Mouse (Mus musculus): ENCODE results near the gene Rmnd1. TPM values are rescaled to one million over a fixed set of nuclear protein-coding genes. Genes with fewer than 3 reads are reported as not detected.
"Not testable (repeated sequence)": the region's sequence is repeated elsewhere in the genome, so short reads cannot be mapped to it uniquely, and the experiment has no call there.

Gene Rmnd1
- 35.0 and 40.7 TPM in 2 replicates for total RNA-seq (2015)
- total RNA-seq (2017) = 21.1 and 29.5 TPM in 2 replicates

DNA sequence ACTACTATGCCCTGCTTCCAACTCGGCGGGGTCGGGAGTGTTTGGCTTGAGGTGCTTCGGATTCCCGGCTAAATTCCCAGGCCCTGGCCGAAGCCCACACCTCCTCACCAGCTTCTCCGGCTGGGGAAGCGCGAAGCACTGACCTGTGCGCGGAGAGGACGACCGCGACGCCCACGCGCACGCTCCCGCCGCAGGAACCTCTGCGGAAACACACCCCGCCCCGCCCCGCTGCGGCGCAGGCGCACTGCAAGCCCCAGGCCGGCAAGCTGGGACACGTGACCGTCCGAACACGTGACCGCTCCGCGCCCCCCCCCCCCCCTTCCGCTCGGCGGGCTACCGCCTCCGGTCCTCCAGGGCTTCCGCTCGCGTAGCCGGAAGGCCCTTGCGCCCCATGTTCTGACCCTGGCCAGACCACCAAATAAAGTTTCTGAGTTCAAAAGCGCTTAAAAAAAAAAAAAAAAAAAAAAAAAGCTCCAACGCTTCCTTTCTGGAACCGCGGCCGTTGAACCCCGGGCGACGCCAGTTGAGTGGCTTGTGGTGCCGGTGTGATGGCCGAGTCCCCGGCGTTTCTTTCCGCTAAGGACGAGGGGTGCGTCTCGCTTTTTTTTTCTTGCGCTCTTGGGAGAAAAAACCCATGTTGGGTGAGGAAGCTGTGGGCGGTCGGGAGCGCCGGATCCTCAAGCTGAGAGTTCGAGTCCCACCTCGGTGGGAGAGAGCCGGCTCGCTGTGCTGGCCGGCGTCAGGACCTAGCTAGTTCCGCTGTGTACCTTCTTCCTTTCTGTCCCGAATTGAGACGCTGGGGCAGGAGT is at the start of gene Rmnd1, which contains the start of gene Armt1:
Gene Rmnd1 (minus strand): TSS at position 266 of the 809 bp plus-strand sequence.
Gene Armt1 (plus strand): TSS at position 345 of the 809 bp plus-strand sequence.
- peak; percentile 84 for ATAC-seq (ENCODE audit: poor library complexity, severe bottlenecking)

DNA sequence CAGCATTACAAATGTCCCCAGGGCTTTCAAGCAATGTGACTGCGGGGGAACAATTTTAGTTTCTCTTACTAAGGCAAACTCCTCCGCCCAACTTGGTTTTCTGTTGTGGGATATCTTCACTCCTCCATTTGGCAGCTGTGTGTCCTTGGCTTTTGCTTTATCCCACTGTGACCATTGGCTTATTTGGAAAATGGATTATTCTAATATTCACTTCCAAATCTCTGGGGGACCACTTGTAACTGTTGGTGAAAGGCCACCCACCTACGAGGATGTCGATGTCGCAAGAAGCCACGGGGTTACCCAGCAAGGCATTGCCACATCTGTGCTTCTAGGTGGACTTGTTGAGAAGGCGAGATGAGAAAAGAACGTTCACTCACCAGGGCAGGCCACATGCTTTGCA is 49.5 kb upstream of the Rmnd1 start:
- no peak for ATAC-seq (ENCODE audit: poor library complexity, severe bottlenecking)

DNA sequence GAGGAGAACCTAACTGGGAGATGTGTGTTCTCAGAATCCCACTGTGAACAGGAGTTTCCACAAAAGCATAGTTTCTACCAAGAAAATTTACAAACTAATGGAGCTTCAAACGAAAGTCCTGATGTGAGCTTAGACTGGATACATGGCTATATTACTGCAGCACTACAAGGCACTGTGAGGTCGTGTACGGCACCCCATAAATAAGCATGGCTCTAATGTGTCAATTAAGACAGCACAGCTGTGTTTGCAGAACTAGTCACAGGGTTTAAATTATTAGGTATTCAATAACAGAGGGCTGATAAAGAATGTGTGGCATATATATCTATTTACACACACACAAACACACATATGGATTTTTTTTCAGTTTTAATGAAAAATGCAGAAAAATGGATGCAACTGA is 48.7 kb upstream of the Rmnd1 start:
- no peak for ATAC-seq (ENCODE audit: poor library complexity, severe bottlenecking)

DNA sequence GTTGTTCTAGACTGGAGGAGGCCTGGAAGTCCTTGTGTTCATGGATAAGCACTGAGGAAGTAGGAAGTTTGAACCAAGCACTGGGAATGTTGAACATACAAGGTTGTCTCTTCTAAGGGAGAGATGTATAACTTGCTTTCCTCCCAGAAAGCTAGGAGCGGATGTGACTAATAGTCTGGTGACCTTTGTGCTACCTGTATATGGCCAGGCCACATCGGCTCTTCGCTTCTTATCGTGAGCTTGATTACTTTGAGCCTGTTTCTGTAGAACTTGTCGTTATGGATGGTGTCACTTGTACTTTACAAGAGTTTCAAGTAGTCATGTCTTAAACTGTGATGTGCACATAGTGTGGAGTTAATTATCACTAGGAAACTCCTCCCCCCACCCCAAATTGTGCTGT is 44.4 kb upstream of the Rmnd1 start:
- ATAC-seq (ENCODE audit: poor library complexity, severe bottlenecking) = no peak

DNA sequence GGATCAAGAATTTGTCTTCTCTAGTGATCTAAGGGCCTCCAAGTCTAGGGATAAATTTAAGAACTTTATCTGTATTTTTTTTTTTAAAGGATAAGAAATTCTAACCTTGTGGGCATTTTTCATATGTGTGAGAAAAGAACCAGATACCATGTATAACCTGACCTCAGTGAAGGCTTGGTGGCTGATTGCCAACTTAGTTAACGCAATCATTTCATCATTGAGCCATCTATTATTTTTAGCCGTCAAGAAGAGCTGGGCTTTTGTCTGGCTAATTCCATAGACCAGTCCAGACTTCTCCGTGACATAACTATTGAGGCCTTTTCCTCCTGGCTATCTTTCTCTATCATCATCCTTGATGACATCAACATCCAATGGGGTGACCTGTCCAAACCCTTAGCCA is 43.2 kb upstream of the Rmnd1 start:
- ATAC-seq (ENCODE audit: poor library complexity, severe bottlenecking) = no peak

DNA sequence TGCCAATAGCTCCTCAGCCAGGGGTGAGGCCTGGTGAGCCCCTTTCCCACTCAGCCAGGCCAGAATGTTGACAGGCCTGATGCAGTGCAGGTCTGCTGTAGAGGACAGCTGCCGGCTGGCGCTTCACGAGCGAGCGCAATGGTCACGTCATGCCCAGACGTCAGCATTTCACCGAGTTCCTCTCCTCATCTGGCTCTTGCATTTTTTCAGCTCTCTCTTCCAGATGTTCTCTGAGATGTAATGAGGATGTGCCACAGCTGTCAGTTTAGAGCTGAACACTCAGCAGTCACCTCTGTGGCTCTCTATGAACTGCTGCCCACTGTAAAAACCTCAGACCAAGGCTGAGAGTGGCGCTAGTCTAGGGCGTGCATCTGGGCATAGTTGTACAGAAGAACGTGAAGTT is 41.4 kb upstream of the Rmnd1 start:
- no peak for ATAC-seq (ENCODE audit: poor library complexity, severe bottlenecking)

DNA sequence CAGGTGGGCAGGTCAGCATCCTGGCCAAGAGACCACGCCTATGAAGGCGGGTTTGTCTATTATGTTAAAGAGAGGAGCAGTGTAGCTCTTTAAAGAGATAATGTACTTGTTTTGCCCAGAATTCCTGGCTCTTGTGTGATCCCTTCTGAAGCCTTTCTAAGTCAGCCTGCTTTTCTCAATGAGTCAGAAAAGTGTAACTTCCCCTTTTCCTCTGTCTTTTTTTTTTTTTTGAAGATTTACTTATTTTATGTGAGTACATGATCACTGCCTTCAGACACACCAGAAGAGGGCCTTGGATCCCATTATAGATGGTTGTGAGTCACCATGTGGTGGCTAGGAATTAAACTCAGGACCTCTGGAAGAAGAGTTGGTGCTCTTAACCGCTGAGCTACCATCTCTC is 37.2 kb upstream of the Rmnd1 start:
- ATAC-seq (ENCODE audit: poor library complexity, severe bottlenecking) = no peak

DNA sequence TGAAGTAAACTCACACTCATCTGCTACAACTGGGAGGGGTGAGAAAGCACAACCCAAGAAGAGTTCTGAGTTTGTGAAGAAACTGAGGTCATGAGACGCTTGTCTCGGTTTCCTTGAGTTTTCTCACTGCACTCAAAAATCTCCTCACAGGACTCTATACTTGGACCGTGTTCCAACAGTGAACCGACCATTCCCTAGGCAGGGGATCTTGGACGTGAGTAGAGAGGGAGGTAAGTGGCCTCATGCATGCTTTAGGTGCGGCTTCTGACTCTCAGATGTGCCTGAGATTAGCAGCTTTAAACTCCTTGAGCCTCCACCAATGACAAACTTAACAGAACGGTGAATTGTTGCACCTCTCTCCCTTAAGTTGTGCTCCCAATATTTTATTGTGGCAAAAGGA is 33.6 kb upstream of the Rmnd1 start:
- ATAC-seq (ENCODE audit: poor library complexity, severe bottlenecking) = no peak

DNA sequence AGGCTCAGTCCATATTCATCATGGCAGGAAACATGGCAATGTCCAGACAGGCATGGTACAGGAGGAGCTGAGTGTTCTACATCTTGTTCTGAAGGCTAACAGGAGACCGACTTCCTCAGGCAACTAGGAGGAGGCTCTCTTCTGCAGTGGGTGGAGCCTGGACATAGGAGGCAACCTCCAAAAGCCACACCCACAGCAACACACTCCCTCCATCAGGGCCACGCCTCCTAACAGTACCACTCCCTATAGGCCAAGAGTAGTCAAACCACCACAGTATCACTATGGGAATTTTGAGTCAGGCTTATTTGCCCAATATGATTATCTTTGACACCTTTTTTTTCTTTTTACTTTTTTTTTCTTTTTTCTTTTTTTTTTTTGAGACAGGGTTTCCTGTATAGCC is 28.0 kb upstream of the Rmnd1 start:
- no peak for ATAC-seq (ENCODE audit: poor library complexity, severe bottlenecking)

DNA sequence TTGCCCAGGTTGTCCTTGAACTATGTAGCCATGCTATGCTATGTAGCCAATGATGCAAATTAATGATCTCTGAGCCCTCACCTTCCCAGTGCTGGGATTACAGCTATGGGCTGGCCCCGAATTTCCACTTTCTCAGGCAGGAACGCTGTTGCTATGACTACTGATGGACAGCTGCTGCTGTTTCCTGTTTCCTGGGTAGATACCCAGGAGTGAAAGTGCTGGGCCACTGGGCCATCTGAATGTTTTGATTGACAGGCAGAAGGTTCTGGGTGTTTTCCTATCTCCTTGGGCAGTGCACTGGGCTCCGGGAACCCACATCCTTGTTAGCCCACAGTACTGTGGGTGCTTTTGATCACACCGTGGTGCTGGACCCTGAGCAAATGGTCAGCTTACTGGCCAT is 24.2 kb upstream of the Rmnd1 start:
- peak; percentile 30 for ATAC-seq (ENCODE audit: poor library complexity, severe bottlenecking)

DNA sequence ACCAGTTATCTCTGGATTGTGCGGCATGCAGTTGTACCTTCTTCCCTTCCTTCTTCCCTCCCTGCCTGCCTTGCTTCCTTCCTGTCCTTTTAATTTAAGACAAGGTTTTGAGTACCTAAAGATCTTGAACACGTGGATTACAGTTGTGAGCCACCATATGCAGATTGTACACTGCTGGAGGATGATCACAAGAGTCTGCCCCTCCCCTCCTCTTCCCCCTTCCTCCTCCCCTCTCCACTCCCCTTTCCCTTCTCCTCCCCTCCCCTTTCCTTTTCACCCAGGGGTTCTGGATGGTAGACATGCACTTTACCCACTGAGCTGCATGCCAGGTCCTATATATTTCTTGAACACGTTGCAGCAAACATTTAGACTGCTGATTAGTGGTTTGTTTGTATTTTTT is 3.2 kb upstream of the Rmnd1 start:
- no peak for ATAC-seq (ENCODE audit: poor library complexity, severe bottlenecking)

DNA sequence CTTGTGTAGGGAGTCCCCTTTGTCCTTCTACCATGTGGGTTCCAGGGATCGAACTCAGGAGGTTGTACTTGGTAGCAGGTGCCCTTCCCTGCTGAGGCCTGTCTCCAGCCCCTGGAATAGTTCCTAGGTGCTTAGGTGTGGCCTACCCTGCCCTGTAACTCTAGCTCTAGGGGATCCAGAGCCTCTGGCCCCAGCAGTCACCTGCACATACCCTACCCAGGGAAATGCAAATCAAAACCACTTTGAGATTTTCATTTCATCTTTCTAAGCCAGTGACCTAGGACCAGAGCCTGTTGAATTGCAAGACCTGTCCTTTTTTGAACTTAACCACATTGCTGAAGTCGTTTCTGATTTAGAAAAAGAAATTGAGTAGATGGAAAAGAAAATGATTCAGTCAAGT is 1.7 kb upstream of the Rmnd1 start:
- not testable (repeated sequence) for ATAC-seq (ENCODE audit: poor library complexity, severe bottlenecking)

DNA sequence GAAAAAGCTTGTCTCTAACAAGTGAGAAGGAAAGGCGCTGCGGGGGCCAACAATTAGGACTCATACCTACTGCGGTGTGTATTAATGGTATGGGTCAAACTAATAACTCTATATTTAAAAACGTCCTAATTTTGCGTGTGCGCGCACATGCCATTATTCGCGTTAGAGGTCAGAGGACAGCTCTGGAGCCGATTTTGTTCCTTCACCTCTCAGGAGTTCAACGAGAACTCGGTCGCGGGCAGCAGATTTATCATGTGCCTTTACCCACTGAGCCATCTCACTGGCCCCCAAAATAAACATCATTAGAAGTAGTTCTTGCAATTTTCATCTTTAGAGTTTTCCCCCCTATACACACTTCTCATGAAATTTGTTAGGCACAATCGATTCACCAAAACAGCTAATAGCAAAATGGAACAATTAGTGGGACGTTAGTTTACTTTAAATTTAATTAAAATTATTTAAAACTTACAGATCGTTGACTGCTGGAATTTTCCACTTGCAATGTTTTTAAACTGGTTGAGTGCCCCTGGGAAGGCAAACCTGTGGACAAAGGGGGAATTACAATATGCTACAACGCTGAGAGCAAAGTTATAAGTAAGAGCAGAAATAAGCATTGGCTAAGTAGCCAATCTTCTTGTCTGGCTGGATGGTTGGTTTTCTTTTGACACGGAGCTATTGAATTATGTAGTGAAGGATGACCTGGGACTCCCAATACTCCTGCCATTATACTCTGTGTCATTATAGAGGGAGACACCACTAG is 988 bp upstream of the Rmnd1 start:
- no peak for ATAC-seq (ENCODE audit: poor library complexity, severe bottlenecking)

DNA sequence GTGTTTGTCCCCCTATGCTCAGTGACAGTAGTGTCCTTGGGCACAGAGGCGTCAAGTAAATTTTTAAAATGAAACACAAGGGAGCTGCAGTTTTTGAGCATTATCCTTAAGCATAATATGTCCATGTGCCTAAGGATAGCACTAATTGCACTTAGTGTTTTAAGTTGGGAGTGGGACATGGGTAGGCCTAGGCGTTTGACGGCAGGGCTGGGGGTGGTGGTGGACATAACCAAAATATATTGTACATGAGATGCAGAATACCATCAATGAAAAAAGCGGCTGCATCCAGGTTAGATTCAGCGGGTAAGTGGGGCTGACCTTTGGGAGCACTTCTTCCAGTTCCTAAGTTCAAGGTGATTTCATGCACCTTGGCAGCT is 454 bp downstream of the Rmnd1 start:
- ATAC-seq (ENCODE audit: poor library complexity, severe bottlenecking) = no peak

DNA sequence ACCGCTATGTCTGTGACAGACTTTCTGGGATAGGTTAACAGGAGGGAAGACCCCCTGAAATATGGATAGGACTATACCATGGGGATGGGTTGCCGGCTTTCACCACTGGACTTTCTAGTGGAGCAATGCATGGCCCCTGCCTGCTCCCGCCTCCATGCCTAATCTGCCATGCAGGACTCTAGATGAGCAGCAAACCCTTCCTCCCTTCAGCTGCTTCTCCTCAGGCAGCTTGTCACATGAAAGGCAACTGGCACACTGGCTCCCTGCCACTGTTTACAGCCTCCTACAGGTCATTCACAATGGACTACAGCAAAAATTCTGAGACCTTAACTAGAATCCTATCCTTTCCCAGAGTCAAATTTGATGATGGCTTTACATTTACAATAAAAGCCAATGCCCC is 1.4 kb downstream of the Rmnd1 start:
- no peak for ATAC-seq (ENCODE audit: poor library complexity, severe bottlenecking)

DNA sequence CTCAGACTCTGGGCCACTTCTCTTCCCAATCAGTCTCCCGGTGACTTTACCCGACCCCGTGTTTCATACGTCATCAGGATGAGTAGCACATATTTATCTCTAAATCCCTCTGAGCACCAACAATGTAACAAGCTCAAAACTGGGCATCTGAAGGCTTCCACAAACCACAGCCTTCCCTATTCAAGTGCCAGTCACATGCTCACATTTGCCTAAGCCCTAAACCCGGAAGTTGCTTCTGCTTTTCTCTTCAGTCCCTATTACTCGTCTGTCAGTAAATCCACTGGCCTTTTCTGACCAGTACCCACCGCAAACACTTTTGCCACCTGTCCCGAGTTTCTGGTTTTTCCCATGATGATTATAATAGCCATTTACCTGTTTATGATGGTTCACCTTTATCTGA is 1.8 kb downstream of the Rmnd1 start:
- peak; percentile 43 for ATAC-seq (ENCODE audit: poor library complexity, severe bottlenecking)

DNA sequence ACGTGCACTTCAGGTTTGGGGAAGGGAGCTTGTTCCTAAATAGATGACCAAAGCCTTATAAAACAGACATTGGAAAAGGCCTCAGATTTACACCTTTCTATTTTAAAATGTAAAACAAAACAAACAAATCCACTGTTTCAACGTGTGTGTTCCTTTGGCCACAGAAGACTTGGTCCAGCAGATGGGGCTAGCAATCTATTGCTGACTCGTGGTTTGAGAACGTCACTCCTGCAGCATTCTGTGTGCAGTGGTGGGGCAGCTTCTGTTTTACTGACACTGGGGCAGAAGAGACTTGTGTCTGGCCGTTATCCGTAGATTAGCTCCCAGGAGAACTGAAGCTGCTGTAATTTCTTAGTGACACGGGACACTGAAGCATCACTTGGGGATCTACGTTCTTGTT is 6.9 kb downstream of the Rmnd1 start:
- no peak for ATAC-seq (ENCODE audit: poor library complexity, severe bottlenecking)

DNA sequence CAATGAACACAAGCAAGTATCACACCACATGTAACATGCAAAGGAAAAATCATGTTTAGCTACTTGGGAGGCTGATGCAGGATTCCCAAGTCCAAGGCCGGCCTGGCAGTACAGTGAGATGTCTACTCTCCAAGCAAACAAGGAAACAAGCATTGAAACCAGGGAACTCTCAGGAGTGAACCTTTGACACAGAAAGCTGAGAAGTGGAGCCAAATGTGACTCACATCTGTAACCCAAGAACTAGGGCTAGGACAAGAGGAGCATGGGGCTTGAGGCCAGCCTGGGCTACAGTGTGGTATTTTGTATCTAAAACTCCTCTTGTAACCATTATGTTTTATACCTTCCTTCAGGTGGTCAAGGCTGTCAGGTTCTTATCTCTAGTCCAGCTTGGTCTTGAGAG is 25.0 kb downstream of the Rmnd1 start:
- no peak for ATAC-seq (ENCODE audit: poor library complexity, severe bottlenecking)

DNA sequence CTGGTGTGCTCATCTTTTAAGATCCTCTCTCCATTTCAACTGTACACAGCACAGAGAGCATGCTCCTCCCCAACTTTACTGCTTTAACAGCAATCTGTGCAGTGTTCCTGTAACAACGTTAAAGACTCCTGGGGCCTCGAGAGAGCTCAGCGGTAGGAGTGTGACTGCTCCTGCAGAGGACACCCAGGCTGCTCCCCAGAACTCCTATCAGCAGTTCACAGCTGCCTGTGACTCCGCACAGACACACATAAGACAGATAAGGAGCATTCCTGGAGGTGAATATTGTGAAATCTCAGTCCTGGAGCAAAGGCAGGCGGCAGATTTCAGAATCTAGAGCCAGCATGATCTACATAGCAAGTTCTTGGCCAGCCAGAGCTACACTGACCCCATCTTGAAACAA is 26.7 kb downstream of the Rmnd1 start:
- ATAC-seq (ENCODE audit: poor library complexity, severe bottlenecking) = no peak

DNA sequence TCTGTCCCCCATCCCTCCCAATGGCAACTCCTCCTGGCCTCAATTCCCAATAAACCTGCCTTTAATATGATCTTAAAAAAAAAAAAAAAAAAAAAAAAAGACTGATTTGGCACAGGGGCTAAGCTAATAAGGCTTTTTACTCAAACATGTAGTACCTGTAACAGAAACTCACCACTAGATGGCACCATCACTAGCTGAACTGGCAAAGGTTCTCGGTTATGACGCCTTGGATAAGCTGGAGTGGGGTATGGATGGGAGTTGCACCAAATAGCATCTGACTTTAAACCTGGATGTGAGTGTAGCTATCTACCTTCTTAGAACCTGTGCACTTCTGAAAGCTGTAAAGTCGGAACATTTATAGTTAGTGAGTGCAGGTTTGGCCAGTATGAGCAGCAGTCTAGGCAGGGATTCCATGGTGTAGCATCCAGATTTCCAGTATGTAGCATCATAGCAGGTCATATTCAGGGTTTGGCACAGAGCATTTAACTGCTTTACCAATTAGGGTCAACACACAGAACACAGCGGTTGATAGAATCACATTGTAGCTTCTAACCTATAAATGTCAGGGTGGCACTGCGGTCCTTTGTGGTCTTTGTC is 27.2 kb downstream of the Rmnd1 start:
- peak; percentile 78 for ATAC-seq (ENCODE audit: poor library complexity, severe bottlenecking)

DNA sequence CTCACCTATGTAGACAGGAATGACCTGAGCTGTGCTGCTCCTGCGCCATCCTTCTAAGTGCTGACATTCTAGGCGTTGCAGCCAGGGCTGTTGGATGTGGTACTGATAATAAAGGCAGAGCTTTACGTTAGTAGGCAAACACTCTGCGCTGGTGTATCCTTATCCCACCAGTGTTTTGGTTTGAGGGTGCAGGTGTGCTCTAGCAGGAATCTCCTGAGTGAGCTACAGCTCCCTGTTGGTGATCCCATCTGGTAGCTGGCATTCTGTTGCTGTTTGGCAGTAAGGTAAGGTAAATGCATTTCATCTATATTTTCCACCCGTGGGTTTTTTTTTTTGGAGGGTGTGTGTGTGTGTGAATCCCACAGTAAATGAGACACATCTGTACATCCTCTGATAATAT is 34.1 kb downstream of the Rmnd1 start:
- ATAC-seq (ENCODE audit: poor library complexity, severe bottlenecking) = no peak

DNA sequence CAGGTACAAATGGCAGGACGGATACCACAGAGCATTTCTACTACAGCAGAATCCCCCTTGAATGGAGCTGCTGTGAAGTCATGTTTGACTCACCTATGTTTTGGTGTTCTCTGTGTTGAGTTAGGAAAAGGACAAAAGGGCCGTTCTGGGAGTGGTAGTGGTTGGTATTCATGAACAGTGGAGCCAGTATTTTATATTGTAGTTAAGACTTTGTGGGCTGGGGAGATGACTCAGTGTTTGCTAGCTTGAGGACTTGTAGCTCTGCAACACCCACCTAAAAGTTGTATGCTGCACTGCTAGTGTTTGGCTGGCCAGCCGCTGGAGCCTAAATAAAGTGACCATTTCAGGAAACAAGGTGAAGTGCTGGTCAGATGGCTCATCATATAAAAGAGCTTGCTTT is 36.9 kb downstream of the Rmnd1 start:
- no peak for ATAC-seq (ENCODE audit: poor library complexity, severe bottlenecking)
